Mouse (Mus musculus): ENCODE data around the gene Slc5a2.

GRCm38 (mm10) chr7:128256783-128257334, 8.6 kb upstream of the Slc5a2 start:
- TF ChIP-seq CTCF (conservative IDR thresholded peaks at IDR 0.05; ENCODE audit: low read length) (no peak), NANOG (IDR thresholded peaks at IDR 0.05; ENCODE audit: borderline replicate concordance, low read length) (no peak)
